Mouse (Mus musculus): ENCODE data around the gene Lrig2.

The Lrig2 gene

DNA sequence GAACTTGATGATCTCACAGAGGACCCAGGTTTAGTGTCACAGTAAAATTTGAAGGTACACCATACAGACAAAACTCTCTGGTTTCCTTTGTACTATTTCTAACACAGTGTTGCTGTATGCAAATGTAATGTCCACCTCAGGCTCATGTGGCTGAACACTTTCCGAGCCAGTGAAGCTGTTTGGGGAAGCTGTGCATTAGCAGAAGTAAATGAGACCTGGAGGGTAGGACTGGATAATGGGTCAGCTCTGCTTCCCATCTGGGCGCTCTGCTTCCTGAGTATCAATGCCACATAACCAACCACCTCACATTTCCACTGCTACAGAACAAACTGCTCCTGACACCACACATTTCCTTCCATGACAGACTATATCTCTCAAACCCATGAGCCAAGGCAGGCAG is 10.1 kb downstream of the Lrig2 start:
- DNase-seq, result no peak

DNA sequence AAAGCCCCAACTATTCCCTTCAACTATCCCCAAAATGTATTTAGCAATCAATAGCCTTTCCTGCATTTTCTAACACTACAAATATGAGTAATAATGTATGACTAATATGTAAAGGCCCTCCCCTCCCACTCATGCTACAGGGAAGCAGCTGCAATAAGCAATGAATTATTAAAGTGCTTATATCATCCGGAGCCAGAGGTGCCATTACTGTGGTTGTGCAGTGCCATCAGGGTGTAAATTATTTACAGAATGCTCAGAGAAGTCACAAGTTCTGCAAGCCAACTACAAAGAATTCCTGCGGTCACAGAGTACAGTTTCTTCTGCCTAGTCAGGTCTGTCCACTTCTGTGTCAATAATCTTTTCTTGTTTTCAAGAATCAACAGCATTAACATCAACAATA is 10.8 kb downstream of the Lrig2 start:
- no peak for DNase-seq

DNA sequence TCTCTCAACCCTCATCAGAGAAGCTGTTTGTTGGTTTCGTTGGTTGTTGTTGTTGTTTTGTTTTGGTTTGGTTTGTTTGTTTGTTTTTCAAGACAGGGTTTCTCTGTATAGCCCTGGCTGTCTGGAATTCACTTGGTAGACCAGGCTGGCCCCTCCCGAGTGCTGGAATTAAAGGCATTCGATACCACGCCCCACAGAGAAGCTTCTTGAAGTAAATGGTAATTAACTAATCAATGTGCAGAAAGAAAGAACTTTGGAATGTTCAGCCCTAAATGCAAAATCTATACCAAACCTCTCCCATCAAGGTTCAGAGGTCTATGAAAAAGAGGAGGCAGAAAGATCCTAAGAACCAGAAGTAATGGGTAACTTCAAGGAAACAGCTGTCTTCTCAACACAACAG is 15.5 kb downstream of the Lrig2 start:
- DNase-seq, result no peak

DNA sequence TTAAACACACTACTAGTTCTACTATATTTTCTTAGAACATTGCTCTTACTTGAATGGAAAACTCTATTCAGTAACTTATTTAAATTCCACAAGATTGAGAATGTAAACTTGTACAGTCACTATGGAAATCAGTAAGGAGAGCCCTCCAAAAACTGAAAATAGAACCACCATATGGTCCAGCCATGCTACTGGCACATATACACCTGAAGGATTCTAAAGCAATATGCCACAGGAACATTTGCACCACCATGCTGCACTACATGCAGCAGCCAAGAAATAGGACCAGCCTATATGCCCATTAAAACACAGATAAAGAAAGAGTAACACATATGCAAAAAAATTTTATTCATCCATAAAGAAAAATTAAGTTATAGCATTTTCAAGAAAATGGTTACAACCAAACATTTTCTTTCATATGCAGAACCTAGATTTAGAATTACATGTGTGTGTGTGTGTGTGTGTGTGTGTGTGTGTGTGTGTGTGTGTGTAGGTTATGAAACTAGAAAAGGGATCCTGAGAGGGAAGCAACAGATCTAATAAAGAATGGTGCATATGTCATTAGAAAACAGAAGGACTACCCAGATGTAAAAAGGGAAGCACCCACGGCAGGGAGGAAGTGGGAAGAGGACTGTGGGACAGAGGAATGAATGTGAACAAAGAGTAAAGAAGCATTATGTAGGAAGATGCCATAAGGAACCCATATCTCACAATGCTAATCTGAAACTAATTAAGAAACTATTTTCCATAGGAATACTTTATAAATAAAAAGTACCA is 30.6 kb downstream of the Lrig2 start:
- DNase-seq, result no peak

DNA sequence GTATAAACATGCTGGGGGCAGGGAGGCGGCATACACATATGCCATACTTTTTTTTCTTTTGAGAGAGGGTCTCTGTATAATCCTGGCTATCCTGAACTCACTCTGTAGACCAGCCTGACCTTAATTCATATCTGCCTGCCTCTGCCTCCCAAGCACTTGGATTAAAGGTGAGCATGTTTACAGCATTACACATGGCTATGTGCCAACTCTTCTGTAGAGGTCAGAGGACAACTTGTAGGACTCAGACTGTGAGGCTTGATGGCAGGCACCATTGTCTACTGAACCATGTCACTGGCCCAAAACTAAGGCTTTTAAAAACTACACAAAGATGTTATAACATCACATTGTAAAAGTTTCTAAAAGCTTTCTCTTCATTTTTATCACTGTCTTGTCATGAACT is 33.7 kb downstream of the Lrig2 start:
- no peak for DNase-seq

DNA sequence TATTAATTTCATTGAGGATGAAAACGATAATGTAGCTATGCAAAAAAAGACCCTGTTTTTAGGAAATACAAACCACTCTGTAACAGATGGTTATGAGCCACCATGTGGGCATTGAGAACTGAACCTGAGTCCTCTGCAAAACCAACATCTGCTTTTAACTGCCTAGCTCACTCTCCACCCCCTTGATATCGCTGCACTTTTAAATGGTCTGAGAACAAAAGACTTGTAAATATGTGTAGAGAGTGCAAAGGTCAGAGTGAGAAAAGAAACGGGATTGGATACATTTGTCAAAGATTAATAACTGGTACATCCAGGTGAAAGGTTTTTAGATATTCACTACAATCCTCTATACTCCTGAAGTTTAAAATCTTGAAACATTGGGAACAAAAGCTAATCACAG is 42.3 kb downstream of the Lrig2 start:
- DNase-seq, result no peak

DNA sequence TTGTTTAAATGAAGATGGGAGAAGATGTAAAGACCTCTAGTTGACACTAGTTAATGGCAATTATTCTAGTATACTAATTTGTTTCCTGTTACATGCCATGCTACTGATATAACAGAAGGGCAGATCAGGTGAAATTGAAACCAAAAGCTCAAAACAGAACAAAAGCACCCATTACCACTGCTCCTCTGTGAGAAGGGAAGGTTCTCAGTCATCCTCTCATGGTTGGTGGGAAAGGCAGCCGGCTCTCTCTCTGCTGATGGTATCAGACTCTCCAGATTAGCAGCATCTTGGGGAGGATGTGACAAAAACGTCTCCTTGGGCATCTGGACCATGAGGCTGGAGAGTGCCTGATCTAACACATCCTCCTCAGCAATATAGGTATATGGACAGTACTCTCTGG is 50.5 kb downstream of the Lrig2 start:
- DNase-seq, result no peak

DNA sequence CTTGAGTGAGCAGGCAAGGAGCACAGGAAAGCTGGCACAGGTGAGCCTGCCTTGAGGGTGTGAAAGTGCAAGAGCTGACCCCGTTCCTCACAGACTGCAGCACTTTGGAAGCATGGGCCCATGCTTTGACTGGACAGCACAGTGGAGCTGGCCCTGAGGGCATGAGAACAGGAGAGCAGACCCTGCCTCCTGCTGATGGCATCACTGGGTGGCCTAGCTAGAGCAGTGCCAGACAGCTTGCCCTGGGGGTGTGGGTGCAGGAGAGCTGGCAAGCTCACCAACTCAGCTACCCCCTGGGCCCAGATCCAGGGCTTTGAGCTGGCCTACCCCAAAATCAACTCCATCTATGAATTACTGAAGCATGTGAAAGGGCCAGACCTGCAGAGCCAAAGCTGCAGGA is 53.1 kb downstream of the Lrig2 start:
- no peak for DNase-seq

DNA sequence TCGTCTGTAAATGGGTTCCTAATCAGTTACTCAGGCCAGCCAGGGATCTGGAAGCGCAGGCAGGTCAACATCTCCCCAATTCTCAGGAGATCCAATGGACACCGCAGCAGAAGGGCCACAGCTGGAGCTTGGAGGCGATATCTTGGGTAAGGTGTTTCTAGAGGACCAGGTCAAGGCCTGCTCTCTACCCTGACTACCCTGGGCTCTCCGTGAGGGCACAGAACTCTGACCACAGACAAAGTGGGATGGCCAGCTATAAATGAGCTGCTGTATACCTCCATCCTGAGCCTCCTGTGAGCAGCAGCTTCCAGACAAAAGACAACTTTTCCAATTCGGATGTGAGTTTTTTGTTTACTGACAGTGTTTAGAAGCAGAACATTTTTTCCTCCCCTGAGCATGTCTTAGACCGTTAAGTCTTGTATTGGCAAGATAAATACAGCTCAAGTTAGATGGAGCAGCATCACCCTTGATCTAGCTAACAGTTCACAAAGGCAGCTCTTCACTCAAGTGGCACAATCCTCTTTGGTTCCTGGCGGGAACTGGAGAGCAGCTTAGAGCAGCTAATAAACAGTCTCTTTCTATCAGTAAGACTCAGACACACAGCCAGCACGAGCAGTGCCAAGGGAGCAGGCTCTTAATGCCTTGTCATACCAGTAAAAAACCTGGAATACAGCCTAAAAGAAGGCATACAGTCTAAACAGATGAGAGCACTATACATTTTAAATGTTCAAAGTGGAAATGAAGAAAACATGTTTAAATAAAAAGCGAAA is 56.0 kb downstream of the Lrig2 start:
- no peak for DNase-seq

DNA sequence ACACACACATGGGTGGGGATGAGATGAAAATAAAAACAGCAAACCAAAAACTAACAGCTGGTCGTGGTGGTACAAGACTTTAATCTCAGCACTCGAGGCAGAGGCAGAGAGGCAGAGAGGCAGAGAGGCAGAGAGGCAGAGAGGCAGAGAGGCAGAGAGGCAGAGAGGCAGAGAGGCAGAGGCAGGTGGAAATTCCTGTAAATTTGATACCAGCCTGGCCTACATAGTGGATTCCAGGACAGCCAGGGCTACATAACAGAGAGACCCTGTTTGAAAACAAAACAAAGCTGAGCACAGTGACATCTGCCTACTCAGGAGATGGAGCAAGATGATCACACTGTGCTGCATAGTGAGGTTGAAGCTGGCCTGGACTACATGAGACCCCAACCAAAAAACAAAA is 64.5 kb downstream of the Lrig2 start:
- no peak for DNase-seq

DNA sequence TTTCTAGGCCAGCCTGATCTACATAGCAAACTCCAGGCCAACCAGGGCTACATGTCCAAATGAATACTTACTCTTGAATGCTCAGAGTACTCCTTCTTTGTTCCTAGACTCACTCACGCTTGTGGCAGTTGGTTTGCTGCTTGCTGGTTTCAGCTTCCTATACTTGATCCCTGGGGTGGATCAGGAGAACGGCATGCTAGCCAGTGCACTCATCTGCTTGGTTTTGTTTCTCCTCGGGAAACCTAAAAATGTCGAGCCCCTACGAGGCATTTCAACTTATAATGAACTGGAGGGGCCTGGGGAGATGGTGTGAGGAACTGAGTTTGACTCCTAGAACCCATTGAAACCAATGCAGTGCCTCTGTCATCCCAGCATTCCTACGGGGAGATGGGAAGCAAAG is 65.0 kb downstream of the Lrig2 start:
- no peak for DNase-seq

DNA sequence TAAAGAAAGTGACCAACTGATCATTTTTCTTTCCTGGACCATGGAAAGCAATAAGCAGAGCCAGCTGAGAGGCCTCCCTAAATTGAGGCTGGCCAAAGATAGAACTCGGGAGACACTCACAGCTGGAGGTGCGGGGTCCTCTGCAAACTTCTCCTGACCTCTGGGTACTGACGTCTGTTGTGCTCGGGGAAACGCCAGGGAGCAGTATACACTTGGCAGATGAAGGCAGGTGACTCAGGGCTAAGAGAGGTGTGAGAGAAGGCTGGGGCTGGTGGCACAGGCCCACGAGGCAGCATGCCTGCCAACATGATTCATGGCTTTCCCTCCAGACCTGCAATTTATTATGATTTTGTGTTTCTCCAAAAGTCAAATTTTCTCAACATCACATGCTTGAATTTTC is 66.1 kb downstream of the Lrig2 start:
- DNase-seq, result no peak

DNA sequence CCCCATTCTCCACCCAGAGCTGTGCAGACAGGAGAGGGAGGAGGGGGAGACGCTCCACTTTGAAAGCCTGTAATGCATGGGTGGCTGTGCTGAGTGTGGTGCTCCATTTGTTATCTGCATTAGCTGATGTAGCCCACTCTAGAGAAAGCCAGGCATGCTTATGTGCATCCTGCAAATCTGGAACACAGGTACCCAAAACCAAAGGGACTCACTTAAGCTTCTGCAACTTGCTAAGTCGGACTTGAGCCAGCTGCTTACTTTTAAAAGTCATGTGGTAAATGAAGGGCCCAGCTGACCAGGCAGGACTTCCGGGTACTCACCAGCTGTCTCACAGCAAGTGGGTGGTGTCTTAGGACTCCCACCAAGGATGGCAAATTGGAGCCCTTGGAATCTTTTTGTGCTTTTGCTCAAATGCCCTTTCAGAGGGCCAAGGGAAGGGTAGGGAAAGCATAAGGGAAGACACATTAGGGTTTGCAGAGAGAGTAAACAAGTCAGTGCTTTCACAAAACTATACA is 66.7 kb downstream of the Lrig2 start:
- no peak for DNase-seq

DNA sequence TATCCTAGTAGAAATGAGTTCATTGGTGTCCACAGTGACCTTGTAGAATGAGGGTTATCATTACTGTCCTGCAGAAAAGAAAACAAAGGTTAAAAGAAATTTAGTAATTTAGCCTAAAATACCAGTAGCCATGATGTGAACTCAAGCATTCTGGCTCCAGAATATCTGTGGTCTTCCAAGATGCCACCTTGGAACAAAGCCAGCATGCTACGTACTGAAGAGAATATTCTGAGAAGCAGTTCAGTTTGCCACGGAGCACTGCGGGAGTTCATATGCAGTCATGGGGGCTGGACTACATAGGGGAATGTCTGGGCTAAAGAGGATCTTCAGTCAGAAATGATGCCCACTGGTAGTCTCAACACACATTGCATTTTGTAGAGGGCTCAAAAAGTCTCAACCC is 67.6 kb downstream of the Lrig2 start:
- DNase-seq, result no peak

DNA sequence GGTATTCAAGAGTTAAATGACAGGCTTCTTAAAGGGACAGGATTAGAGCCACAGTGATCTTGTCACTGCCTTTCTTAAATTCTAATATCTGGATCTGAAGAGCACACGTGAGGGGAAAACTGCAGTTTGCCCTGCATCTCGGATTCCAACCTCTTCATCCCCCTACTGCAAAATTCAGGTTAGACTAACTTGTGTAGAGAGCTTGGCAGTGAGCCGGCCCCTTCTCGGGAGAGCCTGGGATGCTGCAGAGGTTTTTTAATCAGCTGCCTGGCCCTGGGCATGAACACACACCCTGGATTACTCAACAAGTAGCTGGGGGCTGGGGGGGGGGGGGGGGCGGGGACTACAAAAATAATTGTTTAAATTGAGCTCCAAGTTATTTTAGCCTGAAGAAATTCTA is 69.4 kb downstream of the Lrig2 start:
- DNase-seq, result no peak

DNA sequence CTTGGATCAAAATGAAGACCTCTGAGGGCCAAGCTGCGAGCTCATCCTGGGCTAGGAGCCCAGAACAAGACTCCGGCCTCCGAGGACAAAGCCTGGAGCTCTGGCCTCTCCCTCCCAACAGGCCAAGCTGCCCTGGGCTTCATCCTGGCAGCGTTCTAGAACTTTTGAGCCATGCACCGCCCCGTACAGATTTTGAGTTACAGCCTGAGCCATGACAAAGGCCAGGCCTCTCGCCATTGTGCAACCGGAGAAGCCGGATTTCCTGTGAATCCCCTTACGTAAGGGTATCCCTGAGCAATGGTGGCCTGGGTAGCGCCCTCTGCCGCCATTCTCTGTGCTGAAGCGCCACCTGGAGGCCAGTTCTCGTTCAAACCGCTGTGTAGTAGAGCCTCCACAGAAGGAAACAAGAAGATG is 69.8 kb downstream of the Lrig2 start:
- peak; percentile 95 for DNase-seq

DNA sequence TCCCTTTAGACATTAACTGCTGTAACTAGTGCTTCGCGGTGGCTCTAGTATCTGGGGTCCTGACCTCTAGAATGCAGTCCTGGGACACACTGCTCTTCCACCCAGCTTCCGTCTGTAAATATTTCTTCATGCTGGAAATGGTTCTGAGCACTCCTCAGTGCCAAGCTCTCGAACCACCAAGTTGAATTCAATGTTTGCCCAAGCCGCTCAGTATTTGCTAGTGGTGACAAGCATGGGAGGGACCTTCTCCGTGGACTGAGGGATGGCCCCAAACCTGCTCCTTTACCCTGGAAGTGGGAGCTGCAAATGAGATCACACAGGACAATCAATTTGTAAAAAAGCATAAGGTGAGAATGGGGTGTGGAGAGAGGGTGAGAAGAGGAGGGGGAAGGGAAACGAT is 70.3 kb downstream of the Lrig2 start:
- DNase-seq, result no peak

DNA sequence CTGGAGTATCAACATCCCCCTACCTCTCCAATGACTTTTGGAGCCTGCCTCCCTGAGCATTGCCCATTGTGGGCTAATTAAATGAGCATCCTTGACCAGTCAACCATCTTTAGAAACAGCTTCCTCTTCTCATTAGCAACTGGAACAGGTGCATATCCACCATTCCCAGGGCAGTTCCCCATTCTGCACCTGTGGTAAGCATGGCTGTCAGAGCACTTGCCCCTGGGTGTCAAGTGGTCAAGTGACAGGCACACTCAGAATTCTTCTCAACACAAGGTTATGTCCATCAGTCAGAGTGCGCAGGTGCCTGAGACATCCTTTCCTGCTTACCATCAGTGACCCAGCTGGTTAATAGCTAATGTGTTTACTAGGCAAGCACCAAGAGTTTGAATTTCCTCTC is 72.9 kb downstream of the Lrig2 start:
- DNase-seq, result no peak

DNA sequence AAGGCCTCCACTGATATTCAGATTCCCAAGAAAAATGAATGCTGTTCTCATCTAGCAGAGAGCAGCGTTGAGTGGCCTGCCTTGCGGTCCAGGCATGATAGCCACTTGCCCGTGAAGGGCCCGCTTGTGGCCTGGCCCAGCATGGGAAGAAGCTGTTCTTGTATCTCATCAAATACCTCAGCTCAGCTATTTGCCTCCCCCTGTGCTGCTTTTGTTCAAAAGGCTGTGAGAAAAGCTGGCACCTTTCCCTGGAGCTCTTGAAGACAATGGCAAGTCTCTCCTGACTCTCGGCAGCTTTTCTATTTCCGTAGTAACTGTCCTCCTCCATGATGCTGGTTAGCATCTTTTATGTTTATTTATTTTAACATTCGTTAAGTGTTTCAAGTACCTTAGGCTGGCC is 74.1 kb downstream of the Lrig2 start:
- no peak for DNase-seq

DNA sequence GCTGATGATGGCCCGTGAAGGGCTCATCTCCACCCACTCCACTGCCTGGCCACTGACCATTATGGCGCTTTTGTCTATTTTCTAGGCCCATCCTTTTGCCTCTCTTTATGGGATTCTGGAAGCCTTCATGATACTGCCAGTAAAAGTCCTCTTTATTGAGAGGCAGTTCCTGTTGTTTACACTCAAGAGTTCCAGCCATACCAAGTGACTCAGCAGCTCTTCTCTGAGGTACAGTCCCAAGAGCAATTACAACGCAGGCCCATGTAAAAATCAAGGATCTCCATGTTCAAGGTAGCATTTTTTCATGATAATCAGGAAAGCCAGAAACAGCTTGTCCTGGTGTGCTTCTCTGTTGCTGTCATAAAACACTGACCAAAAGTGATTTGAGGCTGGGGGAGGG is 75.8 kb downstream of the Lrig2 start:
- no peak for DNase-seq

DNA sequence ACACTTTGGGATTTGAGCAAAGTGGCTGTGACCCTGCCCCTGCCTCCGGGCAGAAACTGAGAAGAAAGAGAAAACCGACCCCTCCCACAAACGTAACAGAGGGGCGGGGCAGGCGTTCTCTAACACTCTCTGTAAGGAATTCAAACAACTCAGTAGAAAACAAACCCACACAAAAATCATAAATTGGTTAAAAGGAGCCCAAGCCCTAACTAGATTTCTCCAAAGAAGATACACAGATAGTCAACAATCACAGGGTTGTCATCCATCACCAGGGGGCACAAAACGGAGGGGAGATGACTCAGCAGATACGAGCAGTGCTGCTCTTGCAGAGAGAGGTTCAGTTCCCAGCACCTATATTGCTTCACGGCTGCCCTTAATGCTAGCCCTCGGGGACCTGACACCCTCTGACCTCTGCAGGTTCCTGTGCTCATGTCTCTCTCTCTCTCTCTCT is 77.4 kb downstream of the Lrig2 start:
- no peak for DNase-seq

DNA sequence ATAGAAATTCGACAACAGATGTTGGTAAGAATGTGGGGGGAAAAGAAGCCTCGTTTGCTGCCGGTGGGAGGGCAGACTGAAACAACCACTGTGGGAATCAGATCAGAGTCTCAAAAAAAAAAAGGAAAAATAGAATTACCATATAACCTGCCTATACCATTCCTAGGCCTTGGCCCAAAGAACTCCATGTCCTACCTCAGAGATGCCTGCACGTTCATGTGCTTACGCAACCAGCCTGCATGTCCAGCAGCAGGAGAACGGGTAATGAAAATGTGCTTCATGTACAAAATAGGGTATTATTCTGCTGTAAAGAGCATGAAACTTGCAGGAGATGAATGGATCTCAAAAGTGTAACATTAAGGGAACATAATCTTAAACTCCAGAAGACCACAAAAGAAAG is 79.1 kb downstream of the Lrig2 start:
- no peak for DNase-seq

DNA sequence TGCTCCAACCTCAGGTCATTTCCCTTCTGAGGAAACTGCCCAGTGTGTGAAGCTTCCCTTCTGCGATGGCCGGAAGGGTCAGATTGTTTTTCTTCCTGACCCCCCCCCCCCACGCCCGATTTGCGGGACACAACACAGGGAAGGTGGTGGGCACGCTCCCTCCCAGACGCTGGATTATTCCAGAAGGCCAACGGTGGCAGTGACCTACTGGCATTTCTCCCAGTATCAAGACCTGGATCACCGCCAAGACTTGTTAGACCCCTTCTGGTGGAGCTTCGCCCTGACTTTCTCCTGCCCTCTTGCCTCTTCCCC is 79.9 kb downstream of the Lrig2 start:
- peak; percentile 41 for DNase-seq

DNA sequence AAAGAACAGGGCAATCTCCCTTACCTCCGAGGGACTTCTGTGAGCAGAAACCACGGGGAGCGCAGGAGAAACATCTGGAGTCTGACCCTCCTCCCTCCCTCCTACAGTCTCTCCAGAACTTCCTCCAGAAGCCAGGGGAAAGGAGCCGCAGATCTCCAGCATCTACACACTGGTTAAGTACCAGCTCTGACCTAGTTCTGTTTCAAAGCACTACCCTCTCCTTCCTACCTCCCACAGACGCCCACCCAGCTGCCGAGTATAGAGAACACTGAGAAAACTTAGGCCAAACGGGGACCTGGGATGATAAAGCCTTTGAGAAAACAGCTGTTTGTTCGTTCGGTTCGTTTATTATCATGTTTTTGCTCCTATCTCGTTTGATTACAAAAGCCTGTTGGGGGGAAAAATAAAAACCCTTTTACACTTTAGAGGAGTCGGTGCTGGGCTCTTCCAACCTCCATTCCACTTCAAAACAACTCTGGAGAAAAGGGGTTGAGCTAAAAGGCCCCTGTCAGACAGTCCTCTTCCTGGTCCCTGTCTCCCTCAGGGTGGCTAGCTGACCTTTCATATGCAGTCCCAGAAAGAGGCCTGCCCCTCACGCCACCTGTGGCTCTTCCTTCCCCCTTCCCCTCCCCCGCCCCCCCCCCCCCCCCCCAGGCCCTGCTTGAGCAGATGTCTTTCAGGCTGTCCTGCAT is 80.4 kb downstream of the Lrig2 start:
- DNase-seq, result no peak

Measured in kidney, adult 18-20 months (tissue).